Mouse (Mus musculus) liver, adult 2 months (tissue): Measurements from ENCODE around the gene Hacd3. TPM values are rescaled to one million over a fixed set of nuclear protein-coding genes. Genes with fewer than 3 reads are reported as not detected.

ENCODE experiments used
- DNase-seq: peaks from one replicate; pipeline ENCODE4 v3.0.0-alpha.2; 2011; ENCODE audit warnings: low read depth, low spot score; ENCODE audit errors: extremely low read depth
- H3K27ac ChIP-seq: fragments of 200-500 bp; replicated peaks from 2 replicates; pipeline ENCODE4 v1.5.1; 2012; ENCODE audit warnings: low read depth, mild to moderate bottlenecking, control low read depth, inconsistent platforms, low read length; ENCODE audit not compliant: insufficient read depth
- H3K27me3 ChIP-seq: fragments of 200-500 bp; 2 replicates; pipeline ENCODE4 v1.6.1; 2012; ENCODE audit warnings: mild to moderate bottlenecking, moderate library complexity, low read length, inconsistent platforms; ENCODE audit not compliant: control insufficient read depth, insufficient read depth
- H3K36me3 ChIP-seq: fragments of 200-500 bp; 2 replicates; pipeline ENCODE4 v1.6.1; 2012; ENCODE audit warnings: low read length, inconsistent platforms; ENCODE audit not compliant: control insufficient read depth, insufficient read depth
- H3K4me1 ChIP-seq: fragments of 200-500 bp; 2 replicates; pipeline ENCODE4 v1.6.1; 2011; ENCODE audit warnings: low read length; ENCODE audit not compliant: control insufficient read depth, insufficient read depth
- H3K4me3 ChIP-seq: fragments of 200-500 bp; 2 replicates; pipeline ENCODE4 v1.5.1; 2011; ENCODE audit warnings: low read depth, mild to moderate bottlenecking, control low read depth, low read length, moderate library complexity; ENCODE audit not compliant: insufficient read depth
- H3K79me2 ChIP-seq: fragments of 200-500 bp; 2 replicates; pipeline ENCODE4 v1.6.1; 2012; ENCODE audit warnings: inconsistent platforms, mild to moderate bottlenecking, low read length, moderate library complexity; ENCODE audit not compliant: control insufficient read depth, insufficient read depth
- H3K9ac ChIP-seq: fragments of 200-500 bp; 2 replicates; pipeline ENCODE4 v1.6.1; 2012; ENCODE audit warnings: low read depth, mild to moderate bottlenecking, control low read depth, inconsistent platforms, low read length
- CTCF ChIP-seq: fragments of 200-500 bp; IDR thresholded peaks from 2 replicates; pipeline ENCODE4 v1.5.1; 2011; ENCODE audit warnings: low read depth, low read length, control low read depth
- POLR2A ChIP-seq: fragments of 200-500 bp; IDR thresholded peaks from 2 replicates; pipeline ENCODE4 v1.6.1; 2011; ENCODE audit warnings: low read length, control low read depth; ENCODE audit not compliant: insufficient read depth; ENCODE audit errors: extremely low read depth
- WGBS: fragments of 180-500 bp; shearing (Covaris S2); methylation state at CpG from one replicate; pipeline ENCODE4 v1.1.7; 2018; 5-methylcytosine and 5-hydroxymethylcytosine counted together
- polyA plus RNA-seq: library from polyadenylated mRNA; depleted of rRNA; stranded (reverse); fragments of >200 nt; gene quantifications from 2 replicates; pipeline ENCODE4 v1.2.3, GENCODE M21; 2012; rRNA removed
- total RNA-seq: library from RNA; depleted of rRNA; stranded (reverse); fragments of >200 nt; gene quantifications from 2 replicates; pipeline ENCODE4 v1.2.3, GENCODE M21; 2014; rRNA removed

Gene Hacd3
- total and polyA plus RNA-seq, 2 experiments = 67.7 to 165 TPM

DNA sequence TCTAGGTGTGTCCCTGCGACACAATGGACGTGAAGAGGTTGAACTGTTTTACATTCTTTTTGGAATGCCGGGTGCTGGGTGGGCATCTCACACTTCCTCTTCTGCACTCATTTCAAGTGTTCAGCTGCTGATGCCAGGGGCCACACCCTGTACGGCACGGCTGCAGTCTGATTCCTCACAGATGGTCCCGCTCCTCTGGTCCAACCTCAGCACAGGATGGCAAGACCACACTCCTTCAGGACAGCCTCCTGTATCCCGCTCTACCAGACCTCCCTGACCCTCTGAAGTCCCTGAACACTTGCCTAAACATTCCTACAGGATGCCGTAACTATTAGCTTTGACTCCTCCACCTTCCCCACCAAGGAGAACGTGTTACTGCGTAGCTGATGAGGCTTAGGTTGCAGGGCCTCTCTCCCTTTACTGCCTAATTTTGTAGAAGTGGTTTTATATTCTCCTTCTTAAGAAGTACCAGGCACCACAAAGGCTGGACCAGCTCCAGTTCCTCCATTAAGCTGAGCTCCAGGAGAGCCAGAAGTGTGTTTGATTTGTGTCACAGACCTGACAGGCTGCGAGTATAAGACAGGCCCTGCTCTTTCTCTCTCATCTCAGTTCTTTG is 80.7 kb downstream of the Hacd3 start:
- Histone ChIP-seq H3K4me1 (no peaks in the 10 kb centered on the region), H3K27me3 (no peaks in the 10 kb centered on the region), H3K79me2 (no peaks in the 10 kb centered on the region), H3K4me3 (no peak overlapping the region), H3K9ac (no peak overlapping the region), H3K27ac (no peak overlapping the region), H3K36me3 (no peaks in the 10 kb centered on the region)
- WGBS = 85% methylated on average over 11 of the region's 11 CpGs
- DNase-seq = no peak
- no peak for TF ChIP-seq POLR2A
- no peak for TF ChIP-seq CTCF

- H3K9ac ChIP-seq = no peak overlapping the region
- TF ChIP-seq CTCF (no peak), POLR2A (no peak)
- H3K27me3 ChIP-seq = no peaks in the 10 kb centered on the region
- no peak for DNase-seq
- no peaks in the 10 kb centered on the region for H3K79me2 ChIP-seq
- no peak overlapping the region for H3K4me3 ChIP-seq
- H3K4me1 ChIP-seq = no peaks in the 10 kb centered on the region; the same call in 1 of the 2 replicates
- WGBS = 85% methylated on average over 2 of the region's 2 CpGs
- H3K36me3 ChIP-seq = no peaks in the 10 kb centered on the region
- no peak overlapping the region for H3K27ac ChIP-seq
Observed at GRCm38 (mm10) chr9:64939790-64940189, 81.7 kb downstream of the Hacd3 start.

GRCm38 (mm10) chr9:64939281-64939680 is 82.2 kb downstream of the Hacd3 start:
- no peak for DNase-seq
- TF ChIP-seq POLR2A (no peak), CTCF (no peak)
- Histone ChIP-seq H3K4me1 (no peaks in the 10 kb centered on the region; the same call in 1 of the 2 replicates), H3K79me2 (no peaks in the 10 kb centered on the region), H3K36me3 (no peaks in the 10 kb centered on the region), H3K27ac (no peak overlapping the region), H3K4me3 (no peak overlapping the region), H3K27me3 (no peaks in the 10 kb centered on the region), H3K9ac (no peak overlapping the region)
- WGBS = 47% methylated on average over 4 of the region's 4 CpGs

DNA sequence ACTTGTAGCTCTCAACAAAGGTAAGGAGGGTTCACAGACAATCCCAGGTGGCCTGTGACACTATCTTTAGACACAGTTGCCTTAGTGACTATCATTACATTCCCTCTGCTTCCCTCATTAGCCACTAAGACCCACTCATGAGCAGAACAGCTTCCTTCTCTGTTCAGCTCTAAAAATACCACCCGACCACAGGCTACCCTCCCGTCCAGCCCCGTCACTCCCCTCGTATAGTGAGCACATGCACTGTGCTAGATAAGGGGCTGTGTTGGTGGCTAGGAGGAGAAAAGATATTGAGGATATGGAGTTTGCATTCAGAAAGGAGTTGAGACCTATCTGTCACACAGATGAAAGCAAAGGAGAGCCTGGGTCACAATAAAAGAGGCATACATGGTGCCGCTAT is 83.0 kb downstream of the Hacd3 start:
- no peak for DNase-seq
- Histone ChIP-seq H3K79me2 (no peaks in the 10 kb centered on the region), H3K9ac (no peak overlapping the region), H3K4me1 (peaks cover 3% of the 10 kb centered on the region), H3K4me3 (no peak overlapping the region), H3K27ac (no peak overlapping the region), H3K36me3 (no peaks in the 10 kb centered on the region), H3K27me3 (no peaks in the 10 kb centered on the region)
- TF ChIP-seq CTCF (no peak), POLR2A (no peak)
- WGBS = 75% methylated on average over 5 of the region's 5 CpGs

- Histone ChIP-seq H3K4me1 (peaks cover 4% of the 10 kb centered on the region), H3K27me3 (no peaks in the 10 kb centered on the region), H3K27ac (no peak overlapping the region), H3K36me3 (no peaks in the 10 kb centered on the region), H3K79me2 (no peaks in the 10 kb centered on the region), H3K9ac (no peak overlapping the region), H3K4me3 (no peak overlapping the region)
- WGBS = 68% methylated on average over 5 of the region's 5 CpGs
- TF ChIP-seq CTCF (no peak), POLR2A (no peak)
- DNase-seq = no peak
Observed at GRCm38 (mm10) chr9:64937491-64937890, 84.0 kb downstream of the Hacd3 start.

Other genes starting within 250 kb of the Hacd3 start
- gene Dennd4a, start 210.4 kb downstream of the Hacd3 start, total RNA-seq = 17.1 and 22.4 TPM in 2 replicates
- gene Dennd4a, start 210.4 kb downstream of the Hacd3 start, polyA plus RNA-seq = 7.0 and 8.0 TPM in 2 replicates
- gene Slc24a1, start 70.1 kb downstream of the Hacd3 start, total RNA-seq = not detected in 2 replicates
- gene Slc24a1, start 70.1 kb downstream of the Hacd3 start, polyA plus RNA-seq = not detected in 2 replicates
- 5.4 and 6.7 TPM in 2 replicates for gene Ints14, start 60.8 kb downstream of the Hacd3 start, total RNA-seq
- gene Ints14, start 60.8 kb downstream of the Hacd3 start, polyA plus RNA-seq = 4.7 and 5.7 TPM in 2 replicates
- 42.8 and 46.2 TPM in 2 replicates for gene Dpp8, start 10.7 kb upstream of the Hacd3 start, total RNA-seq
- 18.8 and 20.4 TPM in 2 replicates for gene Dpp8, start 10.7 kb upstream of the Hacd3 start, polyA plus RNA-seq
- gene Igdcc4, start 79.8 kb upstream of the Hacd3 start, total RNA-seq = 0.18 and 0.20 TPM in 2 replicates
- 0.09 and 0.12 TPM in 2 replicates for gene Igdcc4, start 79.8 kb upstream of the Hacd3 start, polyA plus RNA-seq
- gene Igdcc3, start 119.5 kb upstream of the Hacd3 start, total RNA-seq = not detected in 2 replicates
- gene Igdcc3, start 119.5 kb upstream of the Hacd3 start, polyA plus RNA-seq = not detected in 2 replicates
- 11.3 and 12.6 TPM in 2 replicates for gene Parp16, start 173.7 kb upstream of the Hacd3 start, total RNA-seq
- gene Parp16, start 173.7 kb upstream of the Hacd3 start, polyA plus RNA-seq = 11.4 and 13.6 TPM in 2 replicates
- gene Cilp, start 243.5 kb upstream of the Hacd3 start, total RNA-seq = 0.18 and 0.20 TPM in 2 replicates
- 0.12 and 0.15 TPM in 2 replicates for gene Cilp, start 243.5 kb upstream of the Hacd3 start, polyA plus RNA-seq